Mouse (Mus musculus) midbrain, embryonic 11.5 days (tissue): ENCODE measurements around the gene Ska3. TPM values are rescaled to one million over a fixed set of nuclear protein-coding genes. Genes with fewer than 3 reads are reported as not detected.

Experiments used
- ATAC-seq: fragments of 200-750 bp; cut with Nextera tagmentation; 2 replicates; pipeline ENCODE4 v1.8.0; 2017; ENCODE audit warnings: moderate TSS enrichment, moderate library complexity; ENCODE audit not compliant: low FRiP score
- DNase-seq: peaks from one replicate; pipeline ENCODE4 v3.0.0; 2015; ENCODE audit warnings: low spot score; ENCODE audit errors: missing footprints
- H3K27ac ChIP-seq: fragments of 300-500 bp; sonication (generic); 2 replicates; pipeline ENCODE4 v1.5.1; 2014; ENCODE audit warnings: low read depth, low read length
- H3K27me3 ChIP-seq: fragments of 300-500 bp; sonication (generic); 2 replicates; pipeline ENCODE4 v1.6.1; 2014; ENCODE audit warnings: mild to moderate bottlenecking, low read length, moderate library complexity, mixed read lengths; ENCODE audit not compliant: control insufficient read depth, insufficient read depth
- H3K36me3 ChIP-seq: fragments of 300-500 bp; sonication (generic); 2 replicates; pipeline ENCODE4 v1.6.1; 2014; ENCODE audit warnings: mild to moderate bottlenecking, low read length, moderate library complexity, mixed read lengths; ENCODE audit not compliant: control insufficient read depth, insufficient read depth
- H3K4me1 ChIP-seq: fragments of 300-500 bp; sonication (generic); 2 replicates; pipeline ENCODE4 v1.6.1; 2014; ENCODE audit warnings: low read length; ENCODE audit not compliant: control insufficient read depth, insufficient read depth
- H3K4me2 ChIP-seq: fragments of 300-500 bp; sonication (generic); 2 replicates; pipeline ENCODE4 v1.6.1; 2014; ENCODE audit warnings: mild to moderate bottlenecking, moderate library complexity
- H3K4me3 ChIP-seq: fragments of 300-500 bp; sonication (generic); 2 replicates; pipeline ENCODE4 v1.5.1; 2014; ENCODE audit warnings: low read depth, low read length
- H3K9ac ChIP-seq: fragments of 300-500 bp; sonication (generic); 2 replicates; pipeline ENCODE4 v1.6.1; 2014; ENCODE audit warnings: low read length
- H3K9me3 ChIP-seq: fragments of 300-500 bp; sonication (generic); 2 replicates; pipeline ENCODE4 v1.6.1; 2016; ENCODE audit warnings: low read length; ENCODE audit not compliant: control insufficient read depth
- WGBS: fragments of 180-500 bp; shearing (Covaris S2); extraction: QIAGEN DNeasy Blood & Tissue Kit; methylation state at CpG from one replicate; pipeline ENCODE4 v1.1.7; 2014; 5-methylcytosine and 5-hydroxymethylcytosine counted together
- polyA plus RNA-seq: library from polyadenylated mRNA; unstranded; fragments of >200 nt; fragmentation: Nextera tagmentation; extraction: Ambion mirVana; gene quantifications from 2 replicates; pipeline ENCODE4 v1.2.1, GENCODE M21; 2014

Gene Ska3
- polyA plus RNA-seq, 1 experiment from 2014 or later = 43.0 TPM

GRCm38 (mm10) chr14:57810886-57811285 is 15.1 kb downstream of the Ska3 start:
- Histone ChIP-seq H3K4me2 (no peak overlapping the region), H3K4me3 (no peak overlapping the region), H3K4me1 (no peaks in the 10 kb centered on the region), H3K36me3 (peaks cover 25% of the 10 kb centered on the region), H3K27ac (no peak overlapping the region), H3K27me3 (no peaks in the 10 kb centered on the region), H3K9ac (no peak overlapping the region), H3K9me3 (no peaks in the 10 kb centered on the region)
- DNase-seq (no peak), ATAC-seq (no peak)
- 94% methylated on average over 2 of the region's 2 CpGs for WGBS

- no peaks in the 10 kb centered on the region for H3K27me3 ChIP-seq
- no peak overlapping the region for H3K27ac ChIP-seq
- H3K36me3 ChIP-seq = peaks cover 33% of the 10 kb centered on the region
- H3K9ac ChIP-seq = no peak overlapping the region
- WGBS = 69% methylated on average over 5 of the region's 5 CpGs
- no peak for ATAC-seq
- H3K9me3 ChIP-seq = no peaks in the 10 kb centered on the region
- no peak overlapping the region for H3K4me3 ChIP-seq
- no peak overlapping the region for H3K4me2 ChIP-seq
- H3K4me1 ChIP-seq = no peaks in the 10 kb centered on the region
- DNase-seq = peak; percentile 81
These were observed 17.4 kb downstream of the Ska3 start for GRCm38 (mm10) chr14:57808558-57808957.

GRCm38 (mm10) chr14:57803731-57804130 is 22.3 kb downstream of the Ska3 start:
- no peak for ATAC-seq
- H3K4me1 ChIP-seq = peaks cover 15% of the 10 kb centered on the region

GRCm38 (mm10) chr14:57797991-57798931 is 27.7 kb downstream of the Ska3 start, which contains the start of gene Sap18:
TSS of gene Sap18 (plus strand) at chr14:57798180.
- peaks cover 15% of the 10 kb centered on the region for H3K4me1 ChIP-seq
- H3K9me3 ChIP-seq = no peaks in the 10 kb centered on the region
- ATAC-seq (peak; percentile 97), DNase-seq (peak; percentile 100)
- H3K27ac ChIP-seq = peak within 1 kb of the TSS; percentile 48
- H3K4me2 ChIP-seq = peak within 1 kb of the TSS; percentile 59
- H3K27me3 ChIP-seq = no peaks in the 10 kb centered on the region
- peaks cover 4% of the 10 kb centered on the region for H3K36me3 ChIP-seq
- H3K4me3 ChIP-seq = peak within 1 kb of the TSS; percentile 79
- H3K9ac ChIP-seq = peak within 1 kb of the TSS; percentile 86
- under 1% methylated on average over 93 of the region's 99 CpGs for WGBS

More at GRCm38 (mm10) chr14:57803731-57804130, 22.3 kb downstream of the Ska3 start:
- 90% methylated on average over 4 of the region's 4 CpGs for WGBS
- no peak overlapping the region for H3K27ac ChIP-seq
- peak; percentile 80 for DNase-seq
- no peak overlapping the region for H3K4me3 ChIP-seq
- H3K4me2 ChIP-seq = no peak overlapping the region
- no peaks in the 10 kb centered on the region for H3K27me3 ChIP-seq
- H3K9me3 ChIP-seq = no peaks in the 10 kb centered on the region
- peaks cover 27% of the 10 kb centered on the region for H3K36me3 ChIP-seq
- H3K9ac ChIP-seq = no peak overlapping the region

DNA sequence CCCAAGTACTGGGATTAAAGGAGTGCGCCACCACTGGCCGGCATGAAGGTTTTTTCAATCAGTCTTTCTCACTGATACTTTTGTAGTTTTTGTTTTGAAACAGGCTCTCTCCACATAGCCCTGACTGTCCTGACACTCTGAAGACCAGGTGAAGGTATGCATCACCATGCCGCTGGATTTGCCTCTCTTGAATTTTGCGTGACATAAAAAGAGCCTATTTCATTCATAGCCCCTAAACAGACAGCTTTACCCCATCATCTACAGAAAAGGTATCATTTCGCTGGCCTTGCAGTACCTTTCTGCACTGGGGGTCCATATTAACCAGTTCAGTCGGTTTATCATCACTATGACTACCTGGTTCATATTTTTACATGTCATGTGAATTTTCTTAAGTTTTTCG is 28.4 kb downstream of the Ska3 start:
- peak overlapping the region; percentile 79 for H3K4me3 ChIP-seq
- peak overlapping the region; percentile 54 for H3K4me2 ChIP-seq
- ATAC-seq (peak; percentile 60), DNase-seq (no peak)
- no peaks in the 10 kb centered on the region for H3K9me3 ChIP-seq
- peaks cover 15% of the 10 kb centered on the region for H3K4me1 ChIP-seq
- 11% methylated on average over 7 of the region's 7 CpGs for WGBS
- peak overlapping the region; percentile 86 for H3K9ac ChIP-seq
- H3K27me3 ChIP-seq = no peaks in the 10 kb centered on the region
- no peak overlapping the region for H3K27ac ChIP-seq
- H3K36me3 ChIP-seq = peaks cover 3% of the 10 kb centered on the region

GRCm38 (mm10) chr14:57791171-57791570 is 34.8 kb downstream of the Ska3 start:
- Histone ChIP-seq H3K9me3 (no peaks in the 10 kb centered on the region), H3K4me1 (no peaks in the 10 kb centered on the region), H3K4me3 (no peak overlapping the region), H3K9ac (no peak overlapping the region), H3K27ac (no peak overlapping the region), H3K36me3 (no peaks in the 10 kb centered on the region), H3K27me3 (no peaks in the 10 kb centered on the region), H3K4me2 (no peak overlapping the region)
- WGBS = 76% methylated on average over 4 of the region's 4 CpGs
- ATAC-seq = no peak
- peak; percentile 14 for DNase-seq

DNA sequence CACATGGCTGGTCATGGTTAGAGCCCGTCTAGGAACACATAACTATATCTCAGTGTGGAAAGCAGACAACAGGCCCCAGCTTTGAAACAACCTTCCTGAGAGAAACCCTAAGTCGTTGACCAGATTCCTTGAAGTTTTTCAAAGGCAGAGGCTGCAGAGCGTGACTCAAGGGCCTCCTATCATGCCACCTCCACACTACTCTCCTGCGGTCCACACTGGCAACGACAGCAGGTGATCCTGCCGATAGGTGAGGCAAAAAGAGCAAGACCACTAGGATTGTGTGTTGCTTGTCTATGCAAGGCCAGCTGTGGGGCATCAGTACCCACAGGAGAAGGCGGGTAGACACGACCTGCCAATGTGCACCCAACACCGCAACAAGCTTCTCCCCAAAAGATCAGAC is 36.2 kb downstream of the Ska3 start:
- H3K27me3 ChIP-seq = no peaks in the 10 kb centered on the region
- H3K9me3 ChIP-seq = no peaks in the 10 kb centered on the region
- no peak overlapping the region for H3K27ac ChIP-seq
- H3K4me2 ChIP-seq = no peak overlapping the region
- H3K36me3 ChIP-seq = no peaks in the 10 kb centered on the region
- WGBS = 94% methylated on average over 9 of the region's 9 CpGs
- DNase-seq (peak; percentile 72), ATAC-seq (no peak)
- no peak overlapping the region for H3K9ac ChIP-seq
- H3K4me1 ChIP-seq = no peaks in the 10 kb centered on the region
- no peak overlapping the region for H3K4me3 ChIP-seq

DNA sequence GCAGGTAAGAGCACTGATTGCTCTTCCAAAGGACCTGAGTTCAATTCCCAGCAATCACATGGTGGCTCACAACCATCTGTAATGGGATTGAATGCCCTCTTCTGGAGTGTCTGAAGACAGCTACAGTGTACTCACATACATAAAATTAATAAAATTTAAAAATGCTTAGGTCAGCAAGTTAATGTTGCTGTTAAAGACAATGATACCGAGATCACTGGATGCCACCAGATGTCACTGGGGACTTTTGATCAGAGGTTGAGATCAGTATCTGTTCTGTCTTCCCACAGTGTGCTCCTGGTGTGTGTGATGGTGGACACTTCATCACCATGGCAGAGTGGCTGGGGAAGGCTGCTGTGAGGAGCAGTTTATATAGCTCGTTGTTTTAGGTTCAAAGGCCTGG is 36.7 kb downstream of the Ska3 start:
- Histone ChIP-seq H3K36me3 (no peaks in the 10 kb centered on the region), H3K9me3 (no peaks in the 10 kb centered on the region), H3K4me3 (no peak overlapping the region), H3K4me2 (no peak overlapping the region), H3K27ac (no peak overlapping the region), H3K9ac (no peak overlapping the region), H3K27me3 (no peaks in the 10 kb centered on the region), H3K4me1 (no peaks in the 10 kb centered on the region)
- 84% methylated on average over 2 of the region's 2 CpGs for WGBS
- DNase-seq (no peak), ATAC-seq (no peak)

DNA sequence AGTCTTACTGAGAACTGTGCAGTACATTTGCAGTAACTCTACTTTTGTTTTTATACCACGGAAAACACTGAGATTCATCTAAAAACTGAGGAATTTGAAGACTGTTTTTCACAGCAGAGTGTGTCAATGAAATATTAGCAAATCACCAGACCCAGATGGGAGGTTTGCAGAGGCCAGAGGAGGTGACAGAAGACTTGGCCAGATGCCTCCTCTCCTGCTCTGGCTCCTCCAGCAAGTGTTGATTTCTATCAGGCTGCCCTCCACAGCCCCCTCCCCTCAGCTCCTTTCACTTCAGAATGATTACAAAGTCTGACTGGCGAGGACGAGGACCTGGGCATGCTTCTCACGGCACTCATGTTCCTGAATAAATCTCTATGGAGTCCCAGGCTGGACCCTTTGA is 38.6 kb downstream of the Ska3 start:
- Histone ChIP-seq H3K4me1 (no peaks in the 10 kb centered on the region), H3K4me2 (no peak overlapping the region), H3K27me3 (no peaks in the 10 kb centered on the region), H3K9ac (no peak overlapping the region), H3K9me3 (no peaks in the 10 kb centered on the region), H3K27ac (no peak overlapping the region), H3K4me3 (no peak overlapping the region), H3K36me3 (no peaks in the 10 kb centered on the region)
- 71% methylated on average over 4 of the region's 4 CpGs for WGBS
- ATAC-seq (no peak), DNase-seq (peak; percentile 21)
